Mouse (Mus musculus) embryonic facial prominence, embryonic 14.5 days (tissue): ENCODE measurements at regions not wholly inside any gene's neighbourhood (a gene's known extent, or its start where the extent isn't known, plus 50 kb on each side); places are given as distances from the start of the nearest gene placed in this dataset.
"Not testable (repeated sequence)": the region's sequence is repeated elsewhere in the genome, so short reads cannot be mapped to it uniquely, and the experiment has no call there.

Source experiments
- ATAC-seq: fragments of 200-750 bp; cut with Nextera tagmentation; 2 replicates; pipeline ENCODE4 v1.8.0; 2017; ENCODE audit warnings: low read depth, moderate number of reproducible peaks, moderate TSS enrichment
- DNase-seq: peaks from one replicate; pipeline ENCODE4 v3.0.0-alpha.2; 2015; ENCODE audit warnings: low spot score
- H3K27ac ChIP-seq: fragments of 300-500 bp; sonication (generic); replicated peaks from 2 replicates; pipeline ENCODE4 v1.5.1; 2014; ENCODE audit warnings: low read depth, mild to moderate bottlenecking, low read length, moderate library complexity
- H3K27me3 ChIP-seq: fragments of 300-500 bp; sonication (generic); replicated peaks from 2 replicates; pipeline ENCODE4 v1.6.1; 2014; ENCODE audit warnings: low read length; ENCODE audit not compliant: control insufficient read depth, insufficient read depth
- H3K36me3 ChIP-seq: fragments of 300-500 bp; sonication (generic); 2 replicates; pipeline ENCODE4 v1.6.1; 2014; ENCODE audit warnings: low read length, mixed read lengths; ENCODE audit not compliant: control insufficient read depth, insufficient read depth
- H3K4me1 ChIP-seq: fragments of 300-500 bp; sonication (generic); 2 replicates; pipeline ENCODE4 v1.6.1; 2014; ENCODE audit warnings: antibody characterized with exemption, low read length; ENCODE audit not compliant: control insufficient read depth, insufficient read depth
- H3K4me2 ChIP-seq: fragments of 300-500 bp; sonication (generic); 2 replicates; pipeline ENCODE4 v1.6.1; 2014; ENCODE audit warnings: low read depth, mild to moderate bottlenecking, low read length, moderate library complexity, mixed read lengths
- H3K4me3 ChIP-seq: fragments of 300-500 bp; sonication (generic); 2 replicates; pipeline ENCODE4 v1.5.1; 2014; ENCODE audit warnings: low read depth, mild to moderate bottlenecking, low read length
- H3K9ac ChIP-seq: fragments of 300-500 bp; sonication (generic); 2 replicates; pipeline ENCODE4 v1.6.1; 2014; ENCODE audit warnings: low read depth, mild to moderate bottlenecking, low read length, moderate library complexity, mixed read lengths
- H3K9me3 ChIP-seq: fragments of 300-500 bp; sonication (generic); 2 replicates; pipeline ENCODE4 v1.6.1; 2016; ENCODE audit warnings: low read length; ENCODE audit not compliant: control insufficient read depth
- WGBS: fragments of 180-500 bp; shearing (Covaris S2); extraction: QIAGEN DNeasy Blood & Tissue Kit; methylation state at CpG from one replicate; pipeline ENCODE4 v1.1.7; 2014; 5-methylcytosine and 5-hydroxymethylcytosine counted together

DNA sequence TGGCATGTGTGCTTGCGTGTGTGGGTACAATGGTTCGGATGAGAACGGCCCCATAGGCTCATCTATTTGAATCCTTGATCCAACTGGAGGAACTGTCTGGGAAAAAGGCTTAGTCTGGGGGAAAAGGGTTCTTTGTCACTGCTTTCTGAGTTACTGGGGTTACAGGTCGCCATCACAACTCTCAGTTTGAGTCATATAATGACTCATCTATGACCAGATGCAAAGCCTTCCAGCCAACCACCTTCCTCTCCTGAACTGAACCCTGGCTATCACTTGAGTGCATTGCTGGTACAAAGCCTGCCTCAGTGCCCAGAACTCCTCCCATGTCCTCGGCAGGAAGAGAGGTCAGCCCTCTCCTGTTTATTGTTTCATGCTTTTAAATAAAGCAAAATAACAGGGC lies 92.2 kb upstream of the Spata13 start:
- Histone ChIP-seq H3K9ac (no peak overlapping the region), H3K27me3 (no peaks in the 10 kb centered on the region), H3K4me3 (no peak overlapping the region), H3K9me3 (no peaks in the 10 kb centered on the region), H3K36me3 (no peaks in the 10 kb centered on the region), H3K27ac (no peak overlapping the region), H3K4me2 (no peak overlapping the region), H3K4me1 (0 out of 2 replicates have a peak, but pooled peaks cover 3% of the 10 kb centered on the region)
- DNase-seq: no peak
- 80% methylated on average over 5 of the region's 5 CpGs for WGBS
- no peak for ATAC-seq

DNA sequence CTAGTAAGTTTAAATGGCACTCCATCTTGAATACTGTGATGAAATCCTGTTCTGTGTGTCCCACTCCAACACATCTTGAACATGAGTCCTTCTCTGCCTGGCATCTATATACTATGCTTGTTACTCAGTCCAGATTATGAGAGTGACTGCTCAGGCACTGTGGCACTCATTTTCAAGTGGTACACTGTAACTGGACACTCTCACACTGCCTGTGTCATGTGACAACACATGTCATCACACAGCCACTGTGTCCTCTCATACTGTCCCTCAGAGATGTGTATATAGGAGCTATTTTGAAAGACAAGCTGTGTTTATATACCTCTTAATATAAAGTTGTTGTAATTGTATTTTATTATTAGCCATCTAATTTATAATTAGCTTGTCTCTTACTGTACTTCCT lies 89.0 kb upstream of the Spata13 start:
- Histone ChIP-seq H3K4me1 (0 out of 2 replicates have a peak, but pooled peaks cover 3% of the 10 kb centered on the region), H3K36me3 (no peaks in the 10 kb centered on the region), H3K4me2 (no peak overlapping the region), H3K4me3 (no peak overlapping the region), H3K27me3 (no peaks in the 10 kb centered on the region), H3K9me3 (no peaks in the 10 kb centered on the region), H3K9ac (no peak overlapping the region), H3K27ac (no peak overlapping the region)
- no peak for ATAC-seq
- no peak for DNase-seq

DNA sequence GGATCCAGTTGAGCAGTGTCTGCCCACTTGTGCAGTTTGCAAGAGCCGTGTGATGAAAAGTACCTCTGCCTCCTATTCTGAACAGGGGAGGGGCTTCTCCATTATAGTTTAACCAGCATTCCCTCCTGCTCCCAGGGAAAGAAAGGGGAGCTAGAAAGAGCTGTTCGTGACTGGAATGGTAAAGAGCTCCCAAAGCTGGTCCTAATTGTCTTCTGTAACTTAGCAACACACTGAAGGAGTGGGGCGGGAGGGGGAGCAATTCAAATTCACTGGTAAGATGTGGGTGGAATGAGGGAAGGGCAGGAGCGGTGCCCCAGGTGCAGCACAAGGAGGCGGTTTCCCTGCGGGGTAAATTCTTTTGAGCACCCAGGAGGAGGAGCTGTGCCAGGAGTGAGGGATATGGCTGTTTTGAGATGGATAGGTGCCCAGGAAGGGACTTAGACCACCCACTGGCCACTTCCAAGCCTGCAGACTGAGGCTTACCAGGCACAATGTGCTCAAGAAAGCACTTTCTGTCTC lies 79.5 kb upstream of the Spata13 start:
- 8% methylated on average over 6 of the region's 6 CpGs for WGBS
- H3K36me3 ChIP-seq: no peaks in the 10 kb centered on the region
- no peaks in the 10 kb centered on the region for H3K27me3 ChIP-seq
- no peaks in the 10 kb centered on the region for H3K9me3 ChIP-seq
- peak overlapping the region; percentile 8; the same call in 1 of the 2 replicates for H3K27ac ChIP-seq
- peaks cover 15% of the 10 kb centered on the region for H3K4me1 ChIP-seq
- no peak overlapping the region for H3K4me3 ChIP-seq
- DNase-seq (peak; percentile 88), ATAC-seq (peak; percentile 93)
- H3K4me2 ChIP-seq: peak overlapping the region; percentile 10; the same call in 1 of the 2 replicates
- no peak overlapping the region for H3K9ac ChIP-seq

DNA sequence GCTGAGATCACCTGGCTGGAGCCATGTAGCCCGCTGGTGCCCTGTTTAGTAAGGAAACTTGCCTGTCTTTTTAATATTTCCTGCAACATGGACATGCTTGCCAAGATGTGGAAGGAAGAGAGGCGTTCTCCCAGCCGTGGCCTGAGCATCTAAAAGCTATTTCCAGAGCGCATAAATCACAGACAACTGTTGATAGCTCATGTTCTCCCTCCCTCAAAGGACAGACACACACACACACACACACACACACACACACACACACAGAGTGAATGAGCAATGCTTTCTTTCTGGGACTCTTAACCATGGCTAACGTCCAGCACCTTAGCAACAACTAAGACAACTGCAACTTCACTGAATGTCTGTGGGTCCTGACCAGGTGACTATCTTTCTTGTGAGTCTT lies 77.3 kb upstream of the Spata13 start:
- Histone ChIP-seq H3K27ac (no peak overlapping the region), H3K36me3 (no peaks in the 10 kb centered on the region), H3K4me3 (no peak overlapping the region), H3K4me1 (peaks cover 15% of the 10 kb centered on the region), H3K9ac (no peak overlapping the region), H3K9me3 (no peaks in the 10 kb centered on the region), H3K4me2 (no peak overlapping the region), H3K27me3 (no peaks in the 10 kb centered on the region)
- WGBS: 57% methylated on average over 5 of the region's 5 CpGs
- ATAC-seq (no peak), DNase-seq (peak; percentile 19)

DNA sequence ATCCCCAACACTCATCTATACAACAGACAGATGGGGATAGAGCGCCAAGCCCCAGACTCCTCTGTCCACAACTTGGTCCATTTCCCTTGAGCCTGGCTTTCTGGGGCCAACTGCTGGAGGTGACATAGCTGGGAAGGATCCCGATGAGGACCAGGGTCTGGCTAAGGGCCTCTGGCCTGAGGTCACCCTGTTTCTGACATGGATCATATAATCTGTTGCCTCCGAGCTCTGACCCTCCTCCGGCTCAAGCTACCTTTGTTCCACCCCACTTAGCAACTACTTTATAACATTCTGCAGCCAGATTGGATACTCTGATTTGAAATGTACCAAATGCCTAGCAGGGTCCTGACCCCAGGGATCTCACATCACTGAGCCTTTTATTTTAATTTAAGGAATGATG lies 76.8 kb upstream of the Spata13 start:
- no peak for DNase-seq
- ATAC-seq: no peak
- 56% methylated on average over 4 of the region's 4 CpGs for WGBS
- Histone ChIP-seq H3K9ac (no peak overlapping the region), H3K4me2 (no peak overlapping the region), H3K4me1 (peaks cover 15% of the 10 kb centered on the region), H3K4me3 (no peak overlapping the region), H3K27ac (no peak overlapping the region), H3K36me3 (no peaks in the 10 kb centered on the region), H3K9me3 (no peaks in the 10 kb centered on the region), H3K27me3 (no peaks in the 10 kb centered on the region)

DNA sequence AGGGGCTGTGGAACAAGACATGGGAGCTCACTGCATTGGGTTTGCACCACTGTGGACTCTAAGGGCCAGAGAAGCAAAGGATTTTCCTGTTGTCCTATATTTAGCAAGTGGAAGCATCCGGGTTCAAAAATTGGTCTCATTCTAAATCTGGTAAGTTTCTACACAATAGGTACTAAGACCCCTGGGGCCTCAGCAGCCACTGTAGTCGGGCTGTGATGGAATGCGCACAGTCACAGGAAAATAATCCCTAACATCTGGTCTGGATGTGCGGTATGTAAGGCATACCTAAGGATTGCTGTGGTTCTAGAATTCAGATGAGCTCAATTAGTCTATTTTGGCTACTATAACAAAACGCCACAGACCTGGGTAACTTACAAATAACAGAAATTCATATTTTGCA lies 74.4 kb upstream of the Spata13 start:
- DNase-seq (peak; percentile 44), ATAC-seq (no peak)
- H3K27ac ChIP-seq: no peak overlapping the region

DNA sequence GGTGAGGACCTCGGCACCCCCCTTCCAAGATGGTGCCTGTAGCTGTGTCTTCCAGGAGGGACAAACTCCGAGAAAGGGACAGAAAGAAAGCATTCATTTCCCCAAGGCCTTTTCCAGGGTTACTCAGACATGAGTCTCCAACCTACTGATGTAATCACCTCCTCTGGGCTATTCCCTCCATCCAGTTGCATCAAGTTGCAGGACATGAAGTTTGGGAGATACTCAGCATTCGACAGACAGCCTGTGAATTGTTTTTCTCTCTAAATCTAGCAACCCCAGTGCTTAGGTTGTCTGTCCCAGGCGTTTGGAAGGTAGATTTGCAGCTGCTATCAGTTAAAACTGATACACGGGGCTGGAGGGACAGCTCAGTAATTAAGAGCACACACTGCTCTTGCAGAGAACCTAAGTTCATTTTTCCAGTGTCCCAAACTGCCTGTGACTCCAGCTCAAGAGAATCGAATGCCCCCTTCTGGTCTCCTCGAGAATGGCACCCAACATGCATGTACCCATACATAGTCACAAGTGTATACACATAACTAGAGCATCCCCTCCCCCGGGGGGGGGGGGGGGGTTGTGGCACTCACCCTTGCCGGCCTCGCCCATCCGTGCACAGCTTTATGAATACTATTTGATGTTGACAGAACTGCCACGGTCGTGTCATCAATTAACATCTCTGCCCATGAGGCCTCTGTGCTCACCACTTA lies 73.8 kb upstream of the Spata13 start:
- H3K27ac ChIP-seq: no peak overlapping the region
- ATAC-seq (no peak), DNase-seq (no peak)
- H3K36me3 ChIP-seq: no peaks in the 10 kb centered on the region
- H3K4me3 ChIP-seq: no peak overlapping the region
- H3K27me3 ChIP-seq: no peaks in the 10 kb centered on the region
- WGBS: 62% methylated on average over 13 of the region's 13 CpGs
- H3K4me1 ChIP-seq: 0 out of 2 replicates have a peak, but pooled peaks cover 2% of the 10 kb centered on the region
- no peak overlapping the region for H3K9ac ChIP-seq
- no peaks in the 10 kb centered on the region for H3K9me3 ChIP-seq
- no peak overlapping the region for H3K4me2 ChIP-seq

More for the DNA sequence above, 74.4 kb upstream of the Spata13 start:
- H3K27me3 ChIP-seq: no peaks in the 10 kb centered on the region
- H3K4me2 ChIP-seq: no peak overlapping the region
- WGBS: 30% methylated on average over 5 of the region's 5 CpGs
- peaks cover 6% of the 10 kb centered on the region; the same call in 1 of the 2 replicates for H3K4me1 ChIP-seq
- H3K9ac ChIP-seq: no peak overlapping the region
- H3K9me3 ChIP-seq: no peaks in the 10 kb centered on the region
- no peaks in the 10 kb centered on the region for H3K36me3 ChIP-seq
- no peak overlapping the region for H3K4me3 ChIP-seq

DNA sequence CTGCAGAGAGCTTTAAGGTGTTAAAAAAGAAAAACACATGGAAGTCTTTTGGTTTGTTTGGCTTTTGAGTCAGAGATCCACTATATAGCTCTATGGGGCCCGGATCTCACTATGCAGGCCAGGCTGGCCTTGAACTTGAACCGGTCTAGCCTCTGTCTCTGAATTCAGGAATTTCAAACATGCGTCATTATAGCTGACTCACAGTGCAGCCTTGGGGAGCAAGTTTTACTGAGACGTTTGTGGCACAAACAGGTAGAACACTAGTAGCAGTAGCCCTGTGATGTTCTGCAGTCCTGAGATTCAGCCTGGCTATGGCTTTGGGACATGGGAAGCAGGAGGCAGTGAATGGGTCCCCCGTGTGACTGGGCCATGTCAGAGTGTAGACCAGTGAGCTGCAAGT lies 57.5 kb upstream of the Spata13 start:
- H3K4me1 ChIP-seq: no peaks in the 10 kb centered on the region
- H3K36me3 ChIP-seq: no peaks in the 10 kb centered on the region
- ATAC-seq: no peak
- no peaks in the 10 kb centered on the region for H3K27me3 ChIP-seq
- no peak overlapping the region for H3K4me3 ChIP-seq
- H3K9ac ChIP-seq: no peak overlapping the region
- no peak overlapping the region for H3K4me2 ChIP-seq
- H3K9me3 ChIP-seq: no peaks in the 10 kb centered on the region
- WGBS: 67% methylated on average over 5 of the region's 5 CpGs
- DNase-seq: no peak
- H3K27ac ChIP-seq: no peak overlapping the region

DNA sequence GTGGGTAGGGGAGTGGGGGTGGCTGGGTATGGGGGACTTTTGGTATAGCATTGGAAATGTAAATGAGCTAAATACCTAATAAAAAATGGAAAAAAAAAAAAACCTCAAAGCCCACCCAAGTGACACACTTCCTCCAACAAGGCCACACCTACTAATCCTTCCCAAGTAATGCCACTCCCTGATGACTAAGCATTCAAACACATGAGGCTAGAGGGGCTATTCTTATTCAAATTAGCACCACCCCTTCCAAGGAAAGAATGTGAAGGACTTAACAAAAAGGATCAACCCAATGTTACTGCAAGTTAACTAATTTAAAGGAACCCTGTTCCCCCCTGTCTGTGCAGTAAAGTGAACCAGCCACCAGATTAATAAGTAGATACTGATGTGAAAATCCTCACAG lies 53.7 kb upstream of the Spata13 start:
- H3K4me1 ChIP-seq, H3K4me3 ChIP-seq, H3K27ac ChIP-seq, DNase-seq, H3K9ac ChIP-seq, H3K36me3 ChIP-seq, H3K4me2 ChIP-seq, ATAC-seq, H3K9me3 ChIP-seq, H3K27me3 ChIP-seq: not testable (repeated sequence)
